ENCODE assay signal across 21 mouse cellular contexts in genomic region chr15:8676211-8676691, GRCm38 (mm10). TPM values are rescaled to one million over a fixed set of nuclear protein-coding genes. Genes with fewer than 3 reads are reported as not detected.
A peak's percentile ranks its signal among the peaks of the same experiment; 100 is the strongest.
DNase-seq lines count a peak whose midpoint lies in the region; ATAC-seq and TF ChIP-seq lines count a peak whose summit lies in the region.
"Had no signal": no experiment of that assay in that cellular context is flagged by ENCODE, and none has a peak within 500 bp of the region (broad histone marks: within the 10 kb centered on the region; RNA-seq: fewer than 3 reads in every experiment).

No protein-coding gene starts in this region.

- 0 out of 2 replicates have a peak overlapping the region, but pooled peaks have one; percentile 7 for H3K27ac ChIP-seq in embryonic facial prominence, embryonic 13.5 days
- H3K27ac ChIP-seq in embryonic facial prominence, embryonic 10.5 days (replicated peaks): no peak overlapping the region
- H3K27ac ChIP-seq in lung, embryonic 16.5 days (ENCODE audit: low read length): peak overlapping the region; percentile 51; the same call in 1 of the 2 replicates
- H3K27ac ChIP-seq in lung, postnatal 0 days (ENCODE audit: low read length): no peak overlapping the region
- H3K27ac ChIP-seq: hindbrain, embryonic 14.5 days; kidney, embryonic 15.5 days; midbrain, embryonic 10.5 days; neural tube, embryonic 12.5 days; stomach, postnatal 0 days had no signal

- peak; percentile 67; the same call in 1 of the 2 replicates for TF ChIP-seq EP300 in lung, postnatal 0 days (IDR thresholded peaks at IDR 0.05)

- WGBS in embryonic facial prominence, embryonic 13.5 days: 34% methylated on average over 5 of the region's 5 CpGs
- WGBS in embryonic facial prominence, embryonic 10.5 days: 61% methylated on average over 5 of the region's 5 CpGs
- WGBS in lung, embryonic 16.5 days: 10% methylated on average over 5 of the region's 5 CpGs
- 31% methylated on average over 5 of the region's 5 CpGs for WGBS in lung, adult 2 months
- 10% methylated on average over 5 of the region's 5 CpGs for WGBS in lung, postnatal 0 days

- no peak for TF ChIP-seq POLR2A in lung, adult 2 months (IDR thresholded peaks at IDR 0.05; ENCODE audit: borderline replicate concordance, extremely low read depth, low read depth, low read length)

- no peak for DNase-seq in embryonic facial prominence, embryonic 10.5 days (ENCODE audit: low spot score)
- no peak for DNase-seq in lung, adult 2 months
- DNase-seq in lung, postnatal 0 days (ENCODE audit: low spot score): peak; percentile 84
- no peak for DNase-seq in gastrocnemius, adult 18-20 months (ENCODE audit: low spot score)
- DNase-seq in frontal cortex, adult 2 months (ENCODE audit: extremely low spot score in 1 of 2, low spot score in 1 of 2): no peak
- DNase-seq in layer of hippocampus, adult 18-20 months (ENCODE audit: low spot score in 2 of 2): no peak
- DNase-seq: adrenal gland, postnatal 25 days; cerebellum, adult 8-10 months; layer of hippocampus, postnatal 36 days; left cerebral cortex, postnatal 4 days; right cerebral cortex, postnatal 25 days had no signal

- no peak overlapping the region for H3K4me2 ChIP-seq in embryonic facial prominence, embryonic 13.5 days
- no peak overlapping the region for H3K4me2 ChIP-seq in lung, embryonic 16.5 days (ENCODE audit: low read depth, low read length)
- H3K4me2 ChIP-seq in lung, postnatal 0 days (replicated peaks; ENCODE audit: low read depth, low read length): no peak overlapping the region
- H3K4me2 ChIP-seq: hindbrain, embryonic 14.5 days; kidney, embryonic 15.5 days; neural tube, embryonic 12.5 days had no signal

- H3K9ac ChIP-seq in embryonic facial prominence, embryonic 13.5 days: no peak overlapping the region
- H3K9ac ChIP-seq in lung, embryonic 16.5 days (ENCODE audit: low read length): no peak overlapping the region
- H3K9ac ChIP-seq in lung, postnatal 0 days (replicated peaks; ENCODE audit: low read depth): no peak overlapping the region
- H3K9ac ChIP-seq: hindbrain, embryonic 14.5 days; kidney, embryonic 15.5 days; neural tube, embryonic 12.5 days had no signal

- H3K4me1 ChIP-seq in embryonic facial prominence, embryonic 13.5 days: peaks cover 12% of the 10 kb centered on the region; the same call in 1 of the 2 replicates
- peaks cover 8% of the 10 kb centered on the region; the same call in 1 of the 2 replicates for H3K4me1 ChIP-seq in embryonic facial prominence, embryonic 10.5 days
- H3K4me1 ChIP-seq in lung, embryonic 16.5 days (replicated peaks; ENCODE audit: control insufficient read depth, insufficient read depth, low read length): peaks cover 13% of the 10 kb centered on the region
- no peaks in the 10 kb centered on the region; the same call in 1 of the 2 replicates for H3K4me1 ChIP-seq in lung, adult 2 months (ENCODE audit: control insufficient read depth, insufficient read depth, low read length)
- H3K4me1 ChIP-seq in lung, postnatal 0 days (ENCODE audit: insufficient read depth, low read depth, low read length): no peaks in the 10 kb centered on the region
- H3K4me1 ChIP-seq: kidney, embryonic 15.5 days; midbrain, embryonic 10.5 days; neural tube, embryonic 12.5 days had no signal

- ATAC-seq in embryonic facial prominence, embryonic 13.5 days (ENCODE audit: insufficient number of reproducible peaks, insufficient read depth, low FRiP score, low TSS enrichment, low read depth): no peak
- ATAC-seq in lung, embryonic 16.5 days (ENCODE audit: low read depth): peak; percentile 84
- ATAC-seq in lung, postnatal 0 days: peak; percentile 83
- ATAC-seq: forebrain, embryonic 16.5 days; intestine, embryonic 16.5 days had no signal

- H3K36me3 ChIP-seq in embryonic facial prominence, embryonic 13.5 days: no peaks in the 10 kb centered on the region
- no peaks in the 10 kb centered on the region for H3K36me3 ChIP-seq in embryonic facial prominence, embryonic 10.5 days (replicated peaks)
- no peaks in the 10 kb centered on the region for H3K36me3 ChIP-seq in lung, embryonic 16.5 days (ENCODE audit: control insufficient read depth, insufficient read depth, low read length)
- no peaks in the 10 kb centered on the region for H3K36me3 ChIP-seq in lung, postnatal 0 days (ENCODE audit: insufficient read depth, low read length)
- H3K36me3 ChIP-seq: kidney, embryonic 15.5 days; midbrain, embryonic 10.5 days; neural tube, embryonic 12.5 days had no signal

- TF ChIP-seq CTCF in lung, adult 2 months (IDR thresholded peaks at IDR 0.05; ENCODE audit: insufficient read depth, low read length): no peak
- TF ChIP-seq CTCF in lung, postnatal 0 days (IDR thresholded peaks at IDR 0.05): no peak

- no peaks in the 10 kb centered on the region for H3K27me3 ChIP-seq in embryonic facial prominence, embryonic 13.5 days
- no peaks in the 10 kb centered on the region for H3K27me3 ChIP-seq in embryonic facial prominence, embryonic 10.5 days (replicated peaks; ENCODE audit: low read depth, poor library complexity, severe bottlenecking)
- no peaks in the 10 kb centered on the region for H3K27me3 ChIP-seq in lung, embryonic 16.5 days (ENCODE audit: control insufficient read depth, insufficient read depth, low read depth, low read length)
- no peaks in the 10 kb centered on the region for H3K27me3 ChIP-seq in lung, postnatal 0 days (replicated peaks; ENCODE audit: insufficient read depth, low read length)
- H3K27me3 ChIP-seq: kidney, embryonic 15.5 days; neural tube, embryonic 12.5 days had no signal

- H3K4me3 ChIP-seq in embryonic facial prominence, embryonic 13.5 days: no peak overlapping the region
- H3K4me3 ChIP-seq in embryonic facial prominence, embryonic 10.5 days: no peak overlapping the region
- no peak overlapping the region for H3K4me3 ChIP-seq in lung, embryonic 16.5 days (ENCODE audit: low read length)
- no peak overlapping the region for H3K4me3 ChIP-seq in lung, adult 2 months (replicated peaks; ENCODE audit: extremely low read depth, low read depth, low read length)
- H3K4me3 ChIP-seq in lung, postnatal 0 days (ENCODE audit: low read depth, low read length): no peak overlapping the region
- H3K4me3 ChIP-seq: erythroblast, embryonic 14.5 days; kidney, embryonic 15.5 days; midbrain, embryonic 10.5 days; neural tube, embryonic 12.5 days had no signal

- H3K9me3 ChIP-seq in embryonic facial prominence, embryonic 13.5 days: no peaks in the 10 kb centered on the region
- H3K9me3 ChIP-seq in embryonic facial prominence, embryonic 10.5 days: no peaks in the 10 kb centered on the region
- H3K9me3 ChIP-seq in lung, embryonic 16.5 days (ENCODE audit: control insufficient read depth, low read length): no peaks in the 10 kb centered on the region
- H3K9me3 ChIP-seq in lung, postnatal 0 days (ENCODE audit: low read length): no peaks in the 10 kb centered on the region
- H3K9me3 ChIP-seq: kidney, embryonic 15.5 days; midbrain, embryonic 10.5 days; neural tube, embryonic 12.5 days had no signal

RNA-seq across cellular contexts. Expression of gene Slc1a3, which starts 34.3 kb away (rescaled TPM):
- 37.2 and 39.9 TPM in 2 replicates for polyA plus RNA-seq in embryonic facial prominence, embryonic 13.5 days (2015; fragmentation: Nextera tagmentation; extraction: Ambion mirVana)
- 24.2 and 25.7 TPM in 2 replicates for polyA plus RNA-seq in embryonic facial prominence, embryonic 10.5 days (2016; fragmentation: Nextera tagmentation; extraction: Ambion mirVana)
- polyA plus RNA-seq in lung, embryonic 16.5 days (2015; fragmentation: Nextera tagmentation; extraction: Ambion mirVana): 23.5 and 25.2 TPM in 2 replicates
- 16.6 and 18.7 TPM in 2 replicates for polyA plus RNA-seq in lung, adult 2 months (2012; rRNA removed)
- 17.2 and 18.5 TPM in 2 replicates for polyA plus RNA-seq in lung, postnatal 0 days (2015; fragmentation: Nextera tagmentation; extraction: Ambion mirVana)
- 1 to 10 TPM; 1.4 to 1.8 TPM for total RNA-seq in gastrocnemius, adult 18-20 months (2021)
- 380 and 458 TPM in 2 replicates for polyA plus RNA-seq in frontal cortex, adult 2 months (2012; rRNA removed)
- 100 to 1,000 TPM; 371 to 373 TPM for total RNA-seq in layer of hippocampus, adult 18-20 months (2021)
- polyA plus RNA-seq: erythroblast, embryonic 14.5 days had no signal

Comparison
In these comparisons a context has a peak if more than half of its experiments do, and no peak if none do; other contexts are left out.
1. H3K27ac ChIP-seq: peak in embryonic facial prominence, embryonic 13.5 days (single experiment) and lung, embryonic 16.5 days (single experiment); none in embryonic facial prominence, embryonic 10.5 days (single experiment) and lung, postnatal 0 days (single experiment).